In the genomic region with DNA sequence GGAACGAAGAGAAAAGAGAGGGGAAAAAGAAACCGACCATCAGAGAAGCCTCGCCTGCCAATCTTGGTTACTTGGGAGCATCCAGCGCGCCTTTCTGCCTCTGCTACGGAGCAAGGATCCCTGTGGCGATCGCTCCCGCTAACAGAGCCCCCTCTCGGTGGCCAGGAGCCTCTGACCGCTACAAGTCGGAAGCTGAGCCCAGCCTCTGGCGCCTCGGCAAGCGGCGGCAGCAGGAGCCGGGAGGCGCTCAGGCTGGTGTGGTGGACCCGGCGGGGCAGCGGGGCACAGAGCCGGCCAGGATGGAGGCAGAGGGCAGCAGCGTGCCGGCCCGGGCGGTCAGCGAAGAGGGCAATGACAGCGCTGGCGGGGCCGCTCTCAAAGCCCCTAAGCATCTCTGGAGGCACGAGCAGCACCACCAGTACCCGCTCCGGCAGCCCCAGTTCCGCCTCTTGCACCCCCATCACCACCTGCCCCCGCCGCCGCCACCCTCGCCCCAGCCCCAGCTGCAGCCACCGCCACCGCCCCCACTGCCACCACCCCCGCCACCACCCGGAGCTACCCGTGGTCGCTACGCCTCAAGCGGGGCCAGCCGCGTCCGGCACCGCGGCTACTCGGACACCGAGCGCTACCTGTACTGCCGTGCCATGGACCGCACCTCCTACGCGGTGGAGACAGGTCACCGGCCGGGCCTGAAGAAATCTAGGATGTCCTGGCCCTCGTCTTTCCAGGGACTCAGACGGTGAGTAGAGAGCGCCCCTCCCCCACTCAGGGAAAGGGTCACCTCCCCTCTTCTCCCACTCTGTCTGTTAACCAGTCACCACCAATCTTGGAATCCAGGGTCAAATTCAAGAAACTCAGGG, we compare ENCODE assay signal across 8 mouse cellular contexts.
DNase-seq lines count a peak whose midpoint lies in the region; ATAC-seq lines count a peak whose summit lies in the region.

No protein-coding gene starts in this region.

- H3K4me1 ChIP-seq in forebrain, embryonic 14.5 days (ENCODE audit: control insufficient read depth, insufficient read depth, low read length): peaks cover 7% of the 10 kb centered on the region; the same call in 1 of the 2 replicates
- H3K4me1 ChIP-seq in intestine, embryonic 15.5 days (replicated peaks): 0 out of 2 replicates have a peak, but pooled peaks cover 9% of the 10 kb centered on the region
- peaks cover 17% of the 10 kb centered on the region for H3K4me1 ChIP-seq in midbrain, embryonic 15.5 days

- H3K27me3 ChIP-seq in forebrain, embryonic 14.5 days (replicated peaks; ENCODE audit: control insufficient read depth, insufficient read depth, low read length): no peaks in the 10 kb centered on the region
- peaks cover 14% of the 10 kb centered on the region for H3K27me3 ChIP-seq in intestine, embryonic 15.5 days (replicated peaks)
- H3K27me3 ChIP-seq in midbrain, embryonic 15.5 days (replicated peaks): peaks cover 6% of the 10 kb centered on the region; the same call in 1 of the 2 replicates

- ATAC-seq in forebrain, embryonic 14.5 days: peak; percentile 90
- ATAC-seq in intestine, embryonic 15.5 days: peak; percentile 80
- peak; percentile 94 for ATAC-seq in midbrain, embryonic 15.5 days (replicated peaks)

- peak overlapping the region; percentile 74 for H3K9ac ChIP-seq in forebrain, embryonic 14.5 days (ENCODE audit: low read length)
- no peak overlapping the region for H3K9ac ChIP-seq in intestine, embryonic 15.5 days
- peak overlapping the region; percentile 86 for H3K9ac ChIP-seq in midbrain, embryonic 15.5 days

- under 1% methylated on average over 61 of the region's 63 CpGs for WGBS in forebrain, embryonic 14.5 days
- under 1% methylated on average over 55 of the region's 63 CpGs for WGBS in intestine, embryonic 15.5 days
- WGBS in midbrain, embryonic 15.5 days: under 1% methylated on average over 54 of the region's 63 CpGs

- no peaks in the 10 kb centered on the region for H3K9me3 ChIP-seq in forebrain, embryonic 14.5 days (replicated peaks; ENCODE audit: control insufficient read depth, low read length)
- no peaks in the 10 kb centered on the region for H3K9me3 ChIP-seq in intestine, embryonic 15.5 days
- H3K9me3 ChIP-seq in midbrain, embryonic 15.5 days: no peaks in the 10 kb centered on the region

- no peak overlapping the region; the same call in 1 of the 2 replicates for H3K27ac ChIP-seq in forebrain, embryonic 14.5 days (ENCODE audit: low read depth, low read length)
- no peak overlapping the region for H3K27ac ChIP-seq in intestine, embryonic 15.5 days
- peak overlapping the region; percentile 72 for H3K27ac ChIP-seq in midbrain, embryonic 15.5 days

- peak overlapping the region; percentile 66 for H3K4me3 ChIP-seq in forebrain, embryonic 14.5 days (ENCODE audit: low read depth, low read length)
- peak overlapping the region; percentile 40 for H3K4me3 ChIP-seq in intestine, embryonic 15.5 days (replicated peaks)
- H3K4me3 ChIP-seq in midbrain, embryonic 15.5 days: peak overlapping the region; percentile 87

- intact Hi-C loops in heart, postnatal 10 days (cut with DNase I): no loop called here
- intact Hi-C loops in left cerebral cortex, postnatal 4 days (cut with DNase I): no loop called here

- peak; percentile 82 for DNase-seq in heart, adult 11 months
- DNase-seq in heart, postnatal 10 days: no peak
- DNase-seq in cerebellum, adult 11 months: peak; percentile 78
- peak; percentile 75 for DNase-seq in forebrain, embryonic 14.5 days (ENCODE audit: low spot score)
- DNase-seq in left cerebral cortex, postnatal 4 days: peak; percentile 82
- peak; percentile 3 to 15 for DNase-seq in thymus, postnatal 36 days

- H3K36me3 ChIP-seq in forebrain, embryonic 14.5 days (ENCODE audit: control insufficient read depth, insufficient read depth, low read length): no peaks in the 10 kb centered on the region
- H3K36me3 ChIP-seq in intestine, embryonic 15.5 days: no peaks in the 10 kb centered on the region
- H3K36me3 ChIP-seq in midbrain, embryonic 15.5 days (replicated peaks): no peaks in the 10 kb centered on the region

- H3K4me2 ChIP-seq in forebrain, embryonic 14.5 days (ENCODE audit: low read length): peak overlapping the region; percentile 99
- H3K4me2 ChIP-seq in intestine, embryonic 15.5 days (replicated peaks): peak overlapping the region; percentile 90
- peak overlapping the region; percentile 97 for H3K4me2 ChIP-seq in midbrain, embryonic 15.5 days

Comparison
In these comparisons a context has a peak if more than half of its experiments do, and no peak if none do; other contexts are left out.
1. DNase-seq: peak in heart, adult 11 months (single experiment), cerebellum, adult 11 months (single experiment), forebrain, embryonic 14.5 days (single experiment), left cerebral cortex, postnatal 4 days (single experiment) and thymus, postnatal 36 days (2 of 2); none in heart, postnatal 10 days (0 of 2).
2. Peak in every context shown above with its lines, with median percentiles within 50 percentile points of each other: ATAC-seq, H3K4me2 ChIP-seq and H3K4me3 ChIP-seq.